Mouse (Mus musculus): ENCODE measurements at regions not wholly inside any gene's neighbourhood (a gene's known extent, or its start where the extent isn't known, plus 50 kb on each side); places are given as distances from the start of the nearest gene placed in this dataset.

GRCm38 (mm10) chr6:127236510-127237109 lies 84.6 kb upstream of the Ccnd2 start:
- Histone ChIP-seq H3K9me3 (replicated peaks) (no peaks in the 10 kb centered on the region), H3K36me3 (replicated peaks) (no peaks in the 10 kb centered on the region), H3K4me1 (ENCODE audit: insufficient read depth, low read depth, low read length) (peaks cover 11% of the 10 kb centered on the region), H3K27me3 (ENCODE audit: insufficient read depth, low read length) (peaks cover 13% of the 10 kb centered on the region; the same call in 1 of the 2 replicates), H3K4me3 (ENCODE audit: low read depth, low read length) (no peak overlapping the region)
- no peak for ATAC-seq (ENCODE audit: extremely low read depth, insufficient number of reproducible peaks, low FRiP score, poor library complexity, severe bottlenecking)
- DNase-seq (ENCODE audit: low spot score), result no peak
- TF ChIP-seq TAL1 (conservative IDR thresholded peaks at IDR 0.05; ENCODE audit: low read depth, low read length) (no peak), GATA2 (IDR thresholded peaks at IDR 0.05; ENCODE audit: borderline replicate concordance, low read depth, low read length) (no peak), GATA1 (IDR thresholded peaks at IDR 0.05; ENCODE audit: borderline replicate concordance, low read length) (no peak), CTCF (IDR thresholded peaks at IDR 0.05; ENCODE audit: low read depth, low read length) (no peak), POLR2AphosphoS5 (IDR thresholded peaks at IDR 0.05; ENCODE audit: insufficient replicate concordance, low read depth, low read length) (no peak)

- ATAC-seq (ENCODE audit: extremely low read depth, insufficient number of reproducible peaks, low FRiP score, poor library complexity, severe bottlenecking) (no peak), DNase-seq (ENCODE audit: low spot score) (no peak)
- Histone ChIP-seq H3K36me3 (replicated peaks) (no peaks in the 10 kb centered on the region), H3K4me3 (ENCODE audit: low read depth, low read length) (no peak overlapping the region), H3K27me3 (ENCODE audit: insufficient read depth, low read length) (peaks cover 15% of the 10 kb centered on the region; the same call in 1 of the 2 replicates), H3K4me1 (ENCODE audit: insufficient read depth, low read depth, low read length) (peaks cover 11% of the 10 kb centered on the region), H3K9me3 (replicated peaks) (no peaks in the 10 kb centered on the region)
- no peak for TF ChIP-seq GATA1 (IDR thresholded peaks at IDR 0.05; ENCODE audit: borderline replicate concordance, low read length)
- TF ChIP-seq TAL1 (conservative IDR thresholded peaks at IDR 0.05; ENCODE audit: low read depth, low read length), result no peak
- TF ChIP-seq CTCF (IDR thresholded peaks at IDR 0.05; ENCODE audit: low read depth, low read length), result no peak
- no peak for TF ChIP-seq GATA2 (IDR thresholded peaks at IDR 0.05; ENCODE audit: borderline replicate concordance, low read depth, low read length)
- no peak for TF ChIP-seq POLR2AphosphoS5 (IDR thresholded peaks at IDR 0.05; ENCODE audit: insufficient replicate concordance, low read depth, low read length)
These were observed 85.2 kb upstream of the Ccnd2 start for GRCm38 (mm10) chr6:127237168-127237567.

- ATAC-seq (ENCODE audit: extremely low read depth, insufficient number of reproducible peaks, low FRiP score, poor library complexity, severe bottlenecking), result no peak
- no peaks in the 10 kb centered on the region for H3K36me3 ChIP-seq (replicated peaks)
- no peaks in the 10 kb centered on the region for H3K9me3 ChIP-seq (replicated peaks)
- H3K4me1 ChIP-seq (ENCODE audit: insufficient read depth, low read depth, low read length), result peaks cover 11% of the 10 kb centered on the region
- no peak for DNase-seq (ENCODE audit: low spot score)
- TF ChIP-seq POLR2AphosphoS5 (IDR thresholded peaks at IDR 0.05; ENCODE audit: insufficient replicate concordance, low read depth, low read length) (no peak), GATA1 (IDR thresholded peaks at IDR 0.05; ENCODE audit: borderline replicate concordance, low read length) (no peak), GATA2 (IDR thresholded peaks at IDR 0.05; ENCODE audit: borderline replicate concordance, low read depth, low read length) (no peak), CTCF (IDR thresholded peaks at IDR 0.05; ENCODE audit: low read depth, low read length) (no peak)
- no peak overlapping the region; the same call in 1 of the 2 replicates for H3K4me3 ChIP-seq (ENCODE audit: low read depth, low read length)
- H3K27me3 ChIP-seq (ENCODE audit: insufficient read depth, low read length), result peaks cover 14% of the 10 kb centered on the region; the same call in 1 of the 2 replicates
These were observed 87.8 kb upstream of the Ccnd2 start for GRCm38 (mm10) chr6:127239529-127240471.

GRCm38 (mm10) chr6:127240472-127241375 lies 88.7 kb upstream of the Ccnd2 start:
- no peak for ATAC-seq (ENCODE audit: extremely low read depth, insufficient number of reproducible peaks, low FRiP score, poor library complexity, severe bottlenecking)
- DNase-seq (ENCODE audit: low spot score), result no peak
- TF ChIP-seq GATA2 (IDR thresholded peaks at IDR 0.05; ENCODE audit: borderline replicate concordance, low read depth, low read length) (no peak), TAL1 (conservative IDR thresholded peaks at IDR 0.05; ENCODE audit: low read depth, low read length) (no peak), CTCF (IDR thresholded peaks at IDR 0.05; ENCODE audit: low read depth, low read length) (no peak), POLR2AphosphoS5 (IDR thresholded peaks at IDR 0.05; ENCODE audit: insufficient replicate concordance, low read depth, low read length) (no peak), GATA1 (IDR thresholded peaks at IDR 0.05; ENCODE audit: borderline replicate concordance, low read length) (no peak)
- Histone ChIP-seq H3K4me1 (ENCODE audit: insufficient read depth, low read depth, low read length) (peaks cover 17% of the 10 kb centered on the region), H3K27me3 (ENCODE audit: insufficient read depth, low read length) (peaks cover 14% of the 10 kb centered on the region; the same call in 1 of the 2 replicates), H3K36me3 (replicated peaks) (no peaks in the 10 kb centered on the region), H3K9me3 (replicated peaks) (no peaks in the 10 kb centered on the region), H3K4me3 (ENCODE audit: low read depth, low read length) (no peak overlapping the region; the same call in 1 of the 2 replicates)

- ATAC-seq (ENCODE audit: extremely low read depth, insufficient number of reproducible peaks, low FRiP score, poor library complexity, severe bottlenecking) (no peak), DNase-seq (ENCODE audit: low spot score) (no peak)
- peaks cover 14% of the 10 kb centered on the region; the same call in 1 of the 2 replicates for H3K27me3 ChIP-seq (ENCODE audit: insufficient read depth, low read length)
- H3K36me3 ChIP-seq (replicated peaks), result no peaks in the 10 kb centered on the region
- H3K4me3 ChIP-seq (ENCODE audit: low read depth, low read length), result no peak overlapping the region
- H3K4me1 ChIP-seq (ENCODE audit: insufficient read depth, low read depth, low read length), result peaks cover 27% of the 10 kb centered on the region
- no peak for TF ChIP-seq TAL1 (conservative IDR thresholded peaks at IDR 0.05; ENCODE audit: low read depth, low read length)
- TF ChIP-seq GATA2 (IDR thresholded peaks at IDR 0.05; ENCODE audit: borderline replicate concordance, low read depth, low read length), result no peak
- TF ChIP-seq POLR2AphosphoS5 (IDR thresholded peaks at IDR 0.05; ENCODE audit: insufficient replicate concordance, low read depth, low read length), result no peak
- TF ChIP-seq GATA1 (IDR thresholded peaks at IDR 0.05; ENCODE audit: borderline replicate concordance, low read length), result no peak
- TF ChIP-seq CTCF (IDR thresholded peaks at IDR 0.05; ENCODE audit: low read depth, low read length), result no peak
- H3K9me3 ChIP-seq (replicated peaks), result no peaks in the 10 kb centered on the region
These were observed 89.9 kb upstream of the Ccnd2 start for GRCm38 (mm10) chr6:127241693-127242425.
